Mouse (Mus musculus): ENCODE results near the gene Atxn1.

The Atxn1 gene

GRCm38 (mm10) chr13:45511706-45512435 lies 452.9 kb downstream of the Atxn1 start:
- no peak for DNase-seq

- DNase-seq = no peak
These were observed 455.4 kb downstream of the Atxn1 start for GRCm38 (mm10) chr13:45509366-45509765.

- peak; percentile 42 for DNase-seq
These were observed 456.3 kb downstream of the Atxn1 start for GRCm38 (mm10) chr13:45508495-45508894.

GRCm38 (mm10) chr13:45507274-45508229 lies 457.3 kb downstream of the Atxn1 start, which contains the start of gene Gmpr:
Gene Gmpr (plus strand): TSS chr13:45507444.
- DNase-seq = peak; percentile 76

GRCm38 (mm10) chr13:45505546-45505945 lies 459.3 kb downstream of the Atxn1 start:
- no peak for DNase-seq

GRCm38 (mm10) chr13:45502791-45503190 lies 462.0 kb downstream of the Atxn1 start:
- no peak for DNase-seq

GRCm38 (mm10) chr13:45499906-45500305 lies 464.9 kb downstream of the Atxn1 start:
- no peak for DNase-seq
